Mouse (Mus musculus) liver, embryonic 15.5 days (tissue): ENCODE data around the gene Hist2h2aa1. TPM values are rescaled to one million over a fixed set of nuclear protein-coding genes. Genes with fewer than 3 reads are reported as not detected.
A peak's percentile ranks its signal among the peaks of the same experiment; 100 is the strongest.

ENCODE experiments used
- ATAC-seq: fragments of 200-750 bp; cut with Nextera tagmentation; 2 replicates; pipeline ENCODE4 v1.8.0; 2017; ENCODE audit warnings: moderate number of reproducible peaks, mild to moderate bottlenecking, moderate library complexity; ENCODE audit not compliant: insufficient read depth
- H3K27ac ChIP-seq: fragments of 300-500 bp; sonication (generic); replicated peaks from 2 replicates; pipeline ENCODE4 v1.5.1; 2015; ENCODE audit warnings: mild to moderate bottlenecking, inconsistent platforms
- H3K27me3 ChIP-seq: fragments of 300-500 bp; sonication (generic); 2 replicates; pipeline ENCODE4 v1.6.1; 2015; ENCODE audit warnings: mild to moderate bottlenecking, inconsistent platforms
- H3K36me3 ChIP-seq: fragments of 300-500 bp; sonication (generic); replicated peaks from 2 replicates; pipeline ENCODE4 v1.6.1; 2015; ENCODE audit warnings: moderate library complexity, mild to moderate bottlenecking, inconsistent platforms
- H3K4me1 ChIP-seq: fragments of 300-500 bp; sonication (generic); replicated peaks from 2 replicates; pipeline ENCODE4 v1.6.1; 2015; ENCODE audit warnings: inconsistent platforms
- H3K4me2 ChIP-seq: fragments of 300-500 bp; sonication (generic); 2 replicates; pipeline ENCODE4 v1.6.1; 2015; ENCODE audit warnings: moderate library complexity, mild to moderate bottlenecking, inconsistent platforms
- H3K4me3 ChIP-seq: fragments of 300-500 bp; sonication (generic); replicated peaks from 2 replicates; pipeline ENCODE4 v1.5.1; 2015; ENCODE audit warnings: mild to moderate bottlenecking, inconsistent platforms
- H3K9ac ChIP-seq: fragments of 300-500 bp; sonication (generic); 2 replicates; pipeline ENCODE4 v1.6.1; 2015; ENCODE audit warnings: moderate library complexity, mild to moderate bottlenecking, inconsistent platforms
- H3K9me3 ChIP-seq: fragments of 300-500 bp; sonication (generic); replicated peaks from 2 replicates; pipeline ENCODE4 v1.6.1; 2016; ENCODE audit warnings: inconsistent platforms
- WGBS: fragments of 180-500 bp; shearing (Covaris S2); methylation state at CpG from one replicate; pipeline ENCODE4 v1.1.7; 2015; ENCODE audit warnings: mixed read lengths; ENCODE audit not compliant: insufficient replicate concordance; 5-methylcytosine and 5-hydroxymethylcytosine counted together
- polyA plus RNA-seq: library from polyadenylated mRNA; unstranded; fragments of >200 nt; fragmentation: Nextera tagmentation; extraction: Ambion mirVana; gene quantifications from 2 replicates; pipeline ENCODE4 v1.2.1, GENCODE M21; 2015

The Hist2h2aa1 gene
- polyA plus RNA-seq, 1 experiment from 2014 or later, result 45.2 TPM

- no peak for ATAC-seq
- Histone ChIP-seq H3K9ac (no peak overlapping the region), H3K4me1 (peaks cover 54% of the 10 kb centered on the region), H3K4me3 (no peak overlapping the region), H3K27me3 (no peaks in the 10 kb centered on the region), H3K4me2 (no peak overlapping the region), H3K27ac (no peak overlapping the region; the same call in 1 of the 2 replicates), H3K36me3 (no peaks in the 10 kb centered on the region), H3K9me3 (no peaks in the 10 kb centered on the region)
- 66% methylated on average over 3 of the region's 3 CpGs for WGBS
Measured at GRCm38 (mm10) chr3:96257190-96257589, 11.9 kb downstream of the Hist2h2aa1 start.

DNA sequence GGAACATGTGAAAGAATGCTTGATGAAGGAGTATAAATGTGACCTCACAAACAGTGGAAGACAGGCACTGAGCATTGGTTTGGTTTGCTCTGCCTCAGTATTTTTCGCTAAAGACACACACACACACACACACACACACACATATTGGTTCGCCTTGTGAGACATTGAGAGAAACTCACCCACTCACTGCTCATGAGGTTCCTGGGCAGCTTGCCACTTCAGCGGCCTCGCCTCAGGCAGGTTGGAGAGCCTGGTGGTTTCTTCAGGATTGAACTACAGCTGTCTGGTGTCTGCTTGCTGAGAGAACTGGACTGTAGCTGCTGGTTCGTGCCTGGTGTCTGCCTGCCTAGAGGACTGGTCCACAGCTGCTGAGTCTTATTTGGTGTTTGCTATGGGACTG lies 14.9 kb downstream of the Hist2h2aa1 start:
- no peak overlapping the region for H3K4me2 ChIP-seq
- WGBS, result 70% methylated on average over 5 of the region's 5 CpGs
- no peak for ATAC-seq
- H3K36me3 ChIP-seq, result no peaks in the 10 kb centered on the region
- no peaks in the 10 kb centered on the region for H3K27me3 ChIP-seq
- H3K27ac ChIP-seq, result no peak overlapping the region
- peaks cover 47% of the 10 kb centered on the region for H3K4me1 ChIP-seq
- H3K9ac ChIP-seq, result no peak overlapping the region
- H3K9me3 ChIP-seq, result no peaks in the 10 kb centered on the region
- H3K4me3 ChIP-seq, result no peak overlapping the region

DNA sequence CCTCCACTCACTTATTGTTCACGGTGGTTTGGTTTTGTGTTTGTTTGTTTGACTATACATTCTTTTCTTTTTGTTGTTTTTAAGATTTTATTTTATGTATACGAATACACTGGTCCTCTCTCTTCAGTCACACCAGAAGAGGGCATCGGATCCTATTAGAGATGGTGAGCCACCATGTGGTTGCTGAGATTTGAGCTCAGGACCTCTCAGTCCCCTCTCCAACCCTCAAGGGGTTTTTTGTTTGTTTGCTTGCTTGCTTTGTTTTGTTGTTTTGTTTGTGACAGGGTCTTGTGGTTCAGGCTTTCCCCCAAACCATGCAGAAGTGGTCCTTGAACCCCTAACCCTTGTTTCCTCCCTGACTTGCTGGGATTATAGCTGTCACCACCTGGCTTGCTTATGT lies 16.3 kb downstream of the Hist2h2aa1 start:
- H3K27me3 ChIP-seq, result no peaks in the 10 kb centered on the region
- H3K9me3 ChIP-seq, result no peaks in the 10 kb centered on the region
- 55% methylated on average over 3 of the region's 3 CpGs for WGBS
- no peak for ATAC-seq
- no peaks in the 10 kb centered on the region for H3K36me3 ChIP-seq
- H3K4me1 ChIP-seq, result peaks cover 46% of the 10 kb centered on the region
- peak overlapping the region; percentile 70 for H3K9ac ChIP-seq
- peak overlapping the region; percentile 64 for H3K4me3 ChIP-seq
- H3K4me2 ChIP-seq, result peak overlapping the region; percentile 80
- H3K27ac ChIP-seq, result peak overlapping the region; percentile 100

- H3K9ac ChIP-seq, result peak overlapping the region; percentile 70
- H3K27ac ChIP-seq, result peak overlapping the region; percentile 100
- WGBS, result under 1% methylated on average over 19 of the region's 19 CpGs
- peak; percentile 71 for ATAC-seq
- no peaks in the 10 kb centered on the region for H3K27me3 ChIP-seq
- no peaks in the 10 kb centered on the region for H3K36me3 ChIP-seq
- H3K4me2 ChIP-seq, result peak overlapping the region; percentile 80
- H3K9me3 ChIP-seq, result no peaks in the 10 kb centered on the region
- peaks cover 47% of the 10 kb centered on the region for H3K4me1 ChIP-seq
- H3K4me3 ChIP-seq, result peak overlapping the region; percentile 64
Measured at GRCm38 (mm10) chr3:96262216-96262875, 17.0 kb downstream of the Hist2h2aa1 start.

GRCm38 (mm10) chr3:96262979-96263550 lies 17.8 kb downstream of the Hist2h2aa1 start, which contains the start of gene Hist2h4:
Gene Hist2h4 (minus strand): TSS chr3:96263311.
- Histone ChIP-seq H3K4me3 (peak within 1 kb of the TSS; percentile 64), H3K9me3 (no peaks in the 10 kb centered on the region), H3K4me1 (peaks cover 52% of the 10 kb centered on the region), H3K9ac (peak within 1 kb of the TSS; percentile 70), H3K27me3 (no peaks in the 10 kb centered on the region), H3K36me3 (no peaks in the 10 kb centered on the region), H3K4me2 (peak within 1 kb of the TSS; percentile 80), H3K27ac (peak within 1 kb of the TSS; percentile 100)
- peak; percentile 86 for ATAC-seq
- WGBS, result under 1% methylated on average over 40 of the region's 40 CpGs

GRCm38 (mm10) chr3:96263558-96264403 lies 18.5 kb downstream of the Hist2h2aa1 start:
- H3K4me1 ChIP-seq, result peaks cover 55% of the 10 kb centered on the region
- H3K36me3 ChIP-seq, result no peaks in the 10 kb centered on the region
- peak overlapping the region; percentile 64 for H3K4me3 ChIP-seq
- 5% methylated on average over 27 of the region's 27 CpGs for WGBS
- peak overlapping the region; percentile 100 for H3K27ac ChIP-seq
- H3K4me2 ChIP-seq, result peak overlapping the region; percentile 80
- no peaks in the 10 kb centered on the region for H3K27me3 ChIP-seq
- no peaks in the 10 kb centered on the region for H3K9me3 ChIP-seq
- no peak for ATAC-seq
- H3K9ac ChIP-seq, result peak overlapping the region; percentile 70

GRCm38 (mm10) chr3:96264404-96264949 lies 19.2 kb downstream of the Hist2h2aa1 start:
- Histone ChIP-seq H3K9me3 (no peaks in the 10 kb centered on the region), H3K4me2 (peak overlapping the region; percentile 80), H3K27ac (peak overlapping the region; percentile 100), H3K36me3 (no peaks in the 10 kb centered on the region), H3K9ac (peak overlapping the region; percentile 70), H3K4me1 (peaks cover 55% of the 10 kb centered on the region), H3K27me3 (no peaks in the 10 kb centered on the region), H3K4me3 (peak overlapping the region; percentile 64)
- no peak for ATAC-seq
- 55% methylated on average over 7 of the region's 7 CpGs for WGBS

GRCm38 (mm10) chr3:96266132-96266710 lies 20.9 kb downstream of the Hist2h2aa1 start:
- Histone ChIP-seq H3K27ac (peak overlapping the region; percentile 75), H3K9me3 (no peaks in the 10 kb centered on the region), H3K9ac (peak overlapping the region; percentile 4), H3K4me3 (no peak overlapping the region), H3K4me2 (peak overlapping the region; percentile 16; the same call in 1 of the 2 replicates), H3K27me3 (no peaks in the 10 kb centered on the region), H3K36me3 (no peaks in the 10 kb centered on the region), H3K4me1 (peaks cover 59% of the 10 kb centered on the region)
- WGBS, result 45% methylated on average over 8 of the region's 8 CpGs
- no peak for ATAC-seq

DNA sequence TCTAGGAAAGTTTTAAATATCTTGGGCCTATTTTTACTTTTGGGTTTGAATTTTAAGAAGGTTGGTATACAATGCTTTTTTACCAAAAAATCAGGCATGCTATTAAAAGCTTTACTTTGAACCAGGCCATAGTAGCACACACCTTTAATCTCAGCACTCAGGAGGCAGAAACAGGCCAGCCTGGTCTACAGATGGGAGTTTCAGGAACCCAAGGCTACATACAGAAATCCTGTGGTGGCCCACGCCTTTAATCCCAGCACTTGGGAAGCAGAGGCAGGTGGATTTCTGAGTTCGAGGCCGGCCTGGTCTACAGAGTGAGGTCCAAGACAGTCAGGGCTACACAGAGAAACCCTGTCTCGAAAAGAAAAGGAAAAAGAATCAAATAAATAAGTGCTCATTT lies 22.2 kb downstream of the Hist2h2aa1 start:
- Histone ChIP-seq H3K4me2 (peak overlapping the region; percentile 61), H3K9me3 (no peaks in the 10 kb centered on the region), H3K27ac (peak overlapping the region; percentile 91), H3K4me1 (peaks cover 46% of the 10 kb centered on the region), H3K4me3 (peak overlapping the region; percentile 45), H3K36me3 (no peaks in the 10 kb centered on the region), H3K27me3 (no peaks in the 10 kb centered on the region), H3K9ac (peak overlapping the region; percentile 54; the same call in 1 of the 2 replicates)
- no peak for ATAC-seq
- WGBS, result 68% methylated on average over 4 of the region's 4 CpGs

DNA sequence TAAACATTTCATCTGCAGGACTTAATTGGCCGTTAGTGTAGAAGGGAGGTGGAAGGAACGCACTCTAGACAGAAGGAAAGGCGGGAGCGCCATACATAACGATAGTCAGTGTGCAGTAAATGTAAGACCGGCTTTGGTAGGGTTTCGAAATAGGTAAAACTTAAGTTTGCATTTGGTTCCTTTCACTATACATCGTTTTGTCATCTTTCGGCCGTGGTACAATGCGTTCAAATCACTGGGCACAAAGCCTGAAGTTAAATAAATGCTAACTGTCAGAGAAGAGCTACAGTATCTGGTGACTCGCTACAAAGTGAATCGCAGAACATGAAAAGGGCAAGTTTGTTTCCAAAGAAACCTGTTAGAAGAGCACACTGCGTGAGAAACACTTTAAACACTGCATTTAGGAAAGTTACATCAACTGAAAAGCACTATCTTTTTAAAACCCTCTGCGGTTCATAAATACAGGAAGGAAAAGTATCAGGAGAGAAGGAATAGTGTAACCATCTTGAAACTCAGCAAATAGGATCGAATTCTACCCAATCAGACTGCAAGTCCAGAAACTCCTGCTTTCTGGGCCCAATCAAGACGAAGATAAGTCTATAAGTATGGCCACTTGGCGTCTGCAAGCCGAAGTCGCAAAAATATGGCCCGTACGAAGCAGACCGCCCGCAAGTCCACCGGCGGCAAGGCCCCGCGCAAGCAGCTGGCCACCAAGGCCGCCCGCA lies 22.9 kb downstream of the Hist2h2aa1 start, which contains the start of gene Hist2h3b:
TSS of gene Hist2h3b (plus strand) at position 604 of the 725 bp plus-strand sequence.
- WGBS, result 20% methylated on average over 30 of the region's 30 CpGs
- H3K9me3 ChIP-seq, result no peaks in the 10 kb centered on the region
- peak within 1 kb of the TSS; percentile 74 for H3K9ac ChIP-seq
- H3K4me1 ChIP-seq, result peaks cover 46% of the 10 kb centered on the region
- H3K36me3 ChIP-seq, result no peaks in the 10 kb centered on the region
- no peaks in the 10 kb centered on the region for H3K27me3 ChIP-seq
- H3K27ac ChIP-seq, result peak within 1 kb of the TSS; percentile 100
- peak within 1 kb of the TSS; percentile 66 for H3K4me3 ChIP-seq
- H3K4me2 ChIP-seq, result peak within 1 kb of the TSS; percentile 70
- ATAC-seq, result peak; percentile 35
